26 mouse cellular contexts compared by ENCODE assay signal in genomic region chr12:12606911-12607310, GRCm38 (mm10).
"Had no signal": no experiment of that assay in that cellular context is flagged by ENCODE, and none has a peak within 500 bp of the region (broad histone marks: within the 10 kb centered on the region; RNA-seq: fewer than 3 reads in every experiment).

No protein-coding gene starts in this region.

- H3K4me3 ChIP-seq: heart, embryonic 13.5 days; heart, embryonic 15.5 days; hindbrain, embryonic 13.5 days; intestine, embryonic 15.5 days; left cerebral cortex, adult 2 months; limb, embryonic 10.5 days; limb, embryonic 12.5 days; liver, embryonic 13.5 days; liver, embryonic 15.5 days had no signal

- H3K27me3 ChIP-seq: heart, embryonic 13.5 days; heart, embryonic 15.5 days; hindbrain, embryonic 13.5 days; intestine, embryonic 15.5 days; limb, embryonic 12.5 days; liver, embryonic 13.5 days; liver, embryonic 15.5 days had no signal

- H3K27ac ChIP-seq: hindbrain, embryonic 13.5 days; intestine, embryonic 15.5 days; left cerebral cortex, adult 2 months; limb, embryonic 10.5 days; limb, embryonic 12.5 days; liver, embryonic 13.5 days; liver, embryonic 15.5 days had no signal

- DNase-seq: gastrocnemius, postnatal 14 days; gastrocnemius, postnatal 36 days; heart, adult 18-20 months; heart, postnatal 14 days; heart, postnatal 36 days; kidney, adult 18-20 months; kidney, adult 8-10 months; kidney, postnatal 10 days; kidney, postnatal 25 days; kidney, postnatal 4 days; layer of hippocampus, adult 9-11 months; liver; liver, embryonic 13.5 days had no signal

- H3K4me2 ChIP-seq: heart, embryonic 11.5 days; heart, embryonic 13.5 days; heart, embryonic 15.5 days; hindbrain, embryonic 13.5 days; intestine, embryonic 15.5 days; limb, embryonic 12.5 days; liver, embryonic 11.5 days; liver, embryonic 13.5 days; liver, embryonic 15.5 days had no signal

- H3K36me3 ChIP-seq: heart, embryonic 13.5 days; heart, embryonic 15.5 days; hindbrain, embryonic 13.5 days; intestine, embryonic 15.5 days; limb, embryonic 10.5 days; limb, embryonic 12.5 days; liver, embryonic 13.5 days; liver, embryonic 15.5 days had no signal

- H3K4me1 ChIP-seq: intestine, embryonic 15.5 days; limb, embryonic 10.5 days; limb, embryonic 12.5 days; liver, embryonic 13.5 days; liver, embryonic 15.5 days had no signal

- H3K9ac ChIP-seq: heart, embryonic 13.5 days; heart, embryonic 15.5 days; hindbrain, embryonic 13.5 days; intestine, embryonic 15.5 days; limb, embryonic 12.5 days; liver, embryonic 13.5 days; liver, embryonic 15.5 days had no signal

- H3K9me3 ChIP-seq: heart, embryonic 13.5 days; heart, embryonic 15.5 days; hindbrain, embryonic 13.5 days; intestine, embryonic 15.5 days; limb, embryonic 10.5 days; limb, embryonic 12.5 days; liver, embryonic 13.5 days; liver, embryonic 15.5 days had no signal

- ATAC-seq: hindbrain, embryonic 16.5 days; inflammation-experienced regulatory T-cells, adult 6 months; intestine, embryonic 15.5 days; intestine, postnatal 0 days had no signal
